Mouse (Mus musculus) ovary, postnatal 14 days (tissue): Measurements from ENCODE around the gene Aipl1.

ENCODE experiments used
- DNase-seq: peaks from one replicate; pipeline ENCODE4 v3.0.0; 2022; ENCODE audit warnings: low spot score

The Aipl1 gene

GRCm38 (mm10) chr11:72037409-72037808 lies at the start of gene Aipl1:
Aipl1 (minus strand) TSS chr11:72037509.
- DNase-seq: no peak

GRCm38 (mm10) chr11:72086251-72087046 lies 49.1 kb upstream of the Aipl1 start:
- DNase-seq: no peak

- DNase-seq: no peak
Measured at GRCm38 (mm10) chr11:72084337-72084736, 47.0 kb upstream of the Aipl1 start.

- DNase-seq: no peak
Measured at GRCm38 (mm10) chr11:72082601-72083000, 45.3 kb upstream of the Aipl1 start.

GRCm38 (mm10) chr11:72080461-72080860 lies 43.2 kb upstream of the Aipl1 start:
- DNase-seq: no peak

GRCm38 (mm10) chr11:72078647-72079046 lies 41.3 kb upstream of the Aipl1 start:
- no peak for DNase-seq

- DNase-seq: no peak
Measured at GRCm38 (mm10) chr11:72078056-72078455, 40.7 kb upstream of the Aipl1 start.

GRCm38 (mm10) chr11:72074230-72074629 lies 36.9 kb upstream of the Aipl1 start:
- no peak for DNase-seq

GRCm38 (mm10) chr11:72072331-72072905 lies 35.1 kb upstream of the Aipl1 start:
- no peak for DNase-seq

GRCm38 (mm10) chr11:72070733-72071132 lies 33.4 kb upstream of the Aipl1 start:
- no peak for DNase-seq

- no peak for DNase-seq
Measured at GRCm38 (mm10) chr11:72068026-72068425, 30.7 kb upstream of the Aipl1 start.

- DNase-seq: no peak
Measured at GRCm38 (mm10) chr11:72067326-72067725, 30.0 kb upstream of the Aipl1 start.

- DNase-seq: no peak
Measured at GRCm38 (mm10) chr11:72066330-72066729, 29.0 kb upstream of the Aipl1 start.

- no peak for DNase-seq
Measured at GRCm38 (mm10) chr11:72065103-72065502, 27.8 kb upstream of the Aipl1 start.

GRCm38 (mm10) chr11:72064414-72064813 lies 27.1 kb upstream of the Aipl1 start:
- DNase-seq: no peak

GRCm38 (mm10) chr11:72061093-72061620 lies 23.8 kb upstream of the Aipl1 start:
- DNase-seq: no peak

GRCm38 (mm10) chr11:72060416-72060815 lies 23.1 kb upstream of the Aipl1 start:
- no peak for DNase-seq

- no peak for DNase-seq
Measured at GRCm38 (mm10) chr11:72057166-72057565, 19.9 kb upstream of the Aipl1 start.

- DNase-seq: no peak
Measured at GRCm38 (mm10) chr11:72055176-72055575, 17.9 kb upstream of the Aipl1 start.

- peak; percentile 67 for DNase-seq
Measured at GRCm38 (mm10) chr11:72052636-72053035, 15.3 kb upstream of the Aipl1 start.

- no peak for DNase-seq
Measured at GRCm38 (mm10) chr11:72052221-72052620, 14.9 kb upstream of the Aipl1 start.

- no peak for DNase-seq
Measured at GRCm38 (mm10) chr11:72050895-72051858, 13.9 kb upstream of the Aipl1 start.
